Mouse (Mus musculus): ENCODE measurements around the gene Clstn1. TPM values are rescaled to one million over a fixed set of nuclear protein-coding genes. Genes with fewer than 3 reads are reported as not detected.

The Clstn1 gene
- polyA plus RNA-seq, 1 experiment from 2014 or later: 41.8 TPM

GRCm38 (mm10) chr4:149571209-149571608 is 15.1 kb upstream of the Clstn1 start:
- DNase-seq (ENCODE audit: low spot score, missing footprints) (no peak), ATAC-seq (ENCODE audit: low FRiP score) (no peak)
- H3K36me3 ChIP-seq (ENCODE audit: control insufficient read depth, insufficient read depth, low read length): no peaks in the 10 kb centered on the region
- 85% methylated on average over 5 of the region's 5 CpGs for WGBS
- H3K9me3 ChIP-seq (ENCODE audit: control insufficient read depth, low read length): no peaks in the 10 kb centered on the region
- no peak overlapping the region for H3K9ac ChIP-seq (ENCODE audit: low read length)
- H3K27ac ChIP-seq (ENCODE audit: low read depth, low read length): no peak overlapping the region
- no peak overlapping the region for H3K4me2 ChIP-seq
- H3K4me1 ChIP-seq (ENCODE audit: control insufficient read depth, insufficient read depth, low read length): peaks cover 9% of the 10 kb centered on the region
- no peaks in the 10 kb centered on the region for H3K27me3 ChIP-seq (ENCODE audit: control insufficient read depth, insufficient read depth, low read length)
- H3K4me3 ChIP-seq (ENCODE audit: low read depth, low read length): no peak overlapping the region

GRCm38 (mm10) chr4:149571651-149572149 is 14.6 kb upstream of the Clstn1 start:
- Histone ChIP-seq H3K27me3 (ENCODE audit: control insufficient read depth, insufficient read depth, low read length) (no peaks in the 10 kb centered on the region), H3K4me1 (ENCODE audit: control insufficient read depth, insufficient read depth, low read length) (peaks cover 9% of the 10 kb centered on the region), H3K4me3 (ENCODE audit: low read depth, low read length) (no peak overlapping the region), H3K9ac (ENCODE audit: low read length) (no peak overlapping the region), H3K4me2 (no peak overlapping the region), H3K27ac (ENCODE audit: low read depth, low read length) (no peak overlapping the region), H3K9me3 (ENCODE audit: control insufficient read depth, low read length) (no peaks in the 10 kb centered on the region), H3K36me3 (ENCODE audit: control insufficient read depth, insufficient read depth, low read length) (no peaks in the 10 kb centered on the region)
- WGBS: 47% methylated on average over 8 of the region's 8 CpGs
- DNase-seq (ENCODE audit: low spot score, missing footprints) (no peak), ATAC-seq (ENCODE audit: low FRiP score) (no peak)

GRCm38 (mm10) chr4:149572446-149572845 is 13.8 kb upstream of the Clstn1 start:
- ATAC-seq (ENCODE audit: low FRiP score): no peak
- no peak for DNase-seq (ENCODE audit: low spot score, missing footprints)
- 21% methylated on average over 5 of the region's 9 CpGs for WGBS

GRCm38 (mm10) chr4:149572851-149573250 is 13.4 kb upstream of the Clstn1 start:
- DNase-seq (ENCODE audit: low spot score, missing footprints) (no peak), ATAC-seq (ENCODE audit: low FRiP score) (no peak)
- Histone ChIP-seq H3K27ac (ENCODE audit: low read depth, low read length) (no peak overlapping the region), H3K9ac (ENCODE audit: low read length) (no peak overlapping the region), H3K27me3 (ENCODE audit: control insufficient read depth, insufficient read depth, low read length) (no peaks in the 10 kb centered on the region), H3K4me1 (ENCODE audit: control insufficient read depth, insufficient read depth, low read length) (peaks cover 2% of the 10 kb centered on the region), H3K9me3 (ENCODE audit: control insufficient read depth, low read length) (no peaks in the 10 kb centered on the region), H3K36me3 (ENCODE audit: control insufficient read depth, insufficient read depth, low read length) (no peaks in the 10 kb centered on the region), H3K4me2 (no peak overlapping the region), H3K4me3 (ENCODE audit: low read depth, low read length) (no peak overlapping the region)
- 54% methylated on average over 8 of the region's 8 CpGs for WGBS

More at GRCm38 (mm10) chr4:149572446-149572845, 13.8 kb upstream of the Clstn1 start:
- peaks cover 6% of the 10 kb centered on the region for H3K4me1 ChIP-seq (ENCODE audit: control insufficient read depth, insufficient read depth, low read length)
- no peak overlapping the region for H3K9ac ChIP-seq (ENCODE audit: low read length)
- no peaks in the 10 kb centered on the region for H3K9me3 ChIP-seq (ENCODE audit: control insufficient read depth, low read length)
- no peaks in the 10 kb centered on the region for H3K27me3 ChIP-seq (ENCODE audit: control insufficient read depth, insufficient read depth, low read length)
- no peak overlapping the region for H3K4me2 ChIP-seq
- no peaks in the 10 kb centered on the region for H3K36me3 ChIP-seq (ENCODE audit: control insufficient read depth, insufficient read depth, low read length)
- H3K27ac ChIP-seq (ENCODE audit: low read depth, low read length): no peak overlapping the region
- no peak overlapping the region for H3K4me3 ChIP-seq (ENCODE audit: low read depth, low read length)

- H3K27me3 ChIP-seq (ENCODE audit: control insufficient read depth, insufficient read depth, low read length): no peaks in the 10 kb centered on the region
- no peak overlapping the region for H3K4me2 ChIP-seq
- WGBS: 71% methylated on average over 14 of the region's 14 CpGs
- H3K4me3 ChIP-seq (ENCODE audit: low read depth, low read length): no peak overlapping the region
- H3K9me3 ChIP-seq (ENCODE audit: control insufficient read depth, low read length): no peaks in the 10 kb centered on the region
- no peak overlapping the region for H3K9ac ChIP-seq (ENCODE audit: low read length)
- no peaks in the 10 kb centered on the region; the same call in 1 of the 2 replicates for H3K4me1 ChIP-seq (ENCODE audit: control insufficient read depth, insufficient read depth, low read length)
- ATAC-seq (ENCODE audit: low FRiP score) (no peak), DNase-seq (ENCODE audit: low spot score, missing footprints) (no peak)
- no peak overlapping the region for H3K27ac ChIP-seq (ENCODE audit: low read depth, low read length)
- no peaks in the 10 kb centered on the region for H3K36me3 ChIP-seq (ENCODE audit: control insufficient read depth, insufficient read depth, low read length)
These were observed 11.9 kb upstream of the Clstn1 start for GRCm38 (mm10) chr4:149574391-149574821.

GRCm38 (mm10) chr4:149576061-149576460 is 10.2 kb upstream of the Clstn1 start:
- Histone ChIP-seq H3K27me3 (ENCODE audit: control insufficient read depth, insufficient read depth, low read length) (no peaks in the 10 kb centered on the region), H3K9me3 (ENCODE audit: control insufficient read depth, low read length) (no peaks in the 10 kb centered on the region), H3K4me1 (ENCODE audit: control insufficient read depth, insufficient read depth, low read length) (no peaks in the 10 kb centered on the region; the same call in 1 of the 2 replicates), H3K4me2 (no peak overlapping the region), H3K4me3 (ENCODE audit: low read depth, low read length) (no peak overlapping the region), H3K9ac (ENCODE audit: low read length) (no peak overlapping the region), H3K27ac (ENCODE audit: low read depth, low read length) (no peak overlapping the region), H3K36me3 (ENCODE audit: control insufficient read depth, insufficient read depth, low read length) (no peaks in the 10 kb centered on the region)
- ATAC-seq (ENCODE audit: low FRiP score): no peak
- no peak for DNase-seq (ENCODE audit: low spot score, missing footprints)
- 89% methylated on average over 9 of the region's 9 CpGs for WGBS

GRCm38 (mm10) chr4:149576993-149577548 is 9.2 kb upstream of the Clstn1 start:
- no peak overlapping the region for H3K9ac ChIP-seq (ENCODE audit: low read length)
- ATAC-seq (ENCODE audit: low FRiP score) (no peak), DNase-seq (ENCODE audit: low spot score, missing footprints) (no peak)
- H3K27ac ChIP-seq (ENCODE audit: low read depth, low read length): no peak overlapping the region
- WGBS: 17% methylated on average over 4 of the region's 4 CpGs
- H3K27me3 ChIP-seq (ENCODE audit: control insufficient read depth, insufficient read depth, low read length): no peaks in the 10 kb centered on the region
- no peak overlapping the region for H3K4me2 ChIP-seq
- H3K4me3 ChIP-seq (ENCODE audit: low read depth, low read length): no peak overlapping the region
- H3K4me1 ChIP-seq (ENCODE audit: control insufficient read depth, insufficient read depth, low read length): no peaks in the 10 kb centered on the region; the same call in 1 of the 2 replicates
- no peaks in the 10 kb centered on the region for H3K36me3 ChIP-seq (ENCODE audit: control insufficient read depth, insufficient read depth, low read length)
- H3K9me3 ChIP-seq (ENCODE audit: control insufficient read depth, low read length): no peaks in the 10 kb centered on the region

- Histone ChIP-seq H3K4me1 (ENCODE audit: control insufficient read depth, insufficient read depth, low read length) (no peaks in the 10 kb centered on the region; the same call in 1 of the 2 replicates), H3K4me3 (ENCODE audit: low read depth, low read length) (no peak overlapping the region), H3K27me3 (ENCODE audit: control insufficient read depth, insufficient read depth, low read length) (no peaks in the 10 kb centered on the region), H3K36me3 (ENCODE audit: control insufficient read depth, insufficient read depth, low read length) (no peaks in the 10 kb centered on the region), H3K9ac (ENCODE audit: low read length) (no peak overlapping the region), H3K9me3 (ENCODE audit: control insufficient read depth, low read length) (no peaks in the 10 kb centered on the region), H3K27ac (ENCODE audit: low read depth, low read length) (no peak overlapping the region), H3K4me2 (no peak overlapping the region)
- DNase-seq (ENCODE audit: low spot score, missing footprints) (no peak), ATAC-seq (ENCODE audit: low FRiP score) (no peak)
- 84% methylated on average over 13 of the region's 13 CpGs for WGBS
These were observed 8.1 kb upstream of the Clstn1 start for GRCm38 (mm10) chr4:149578085-149578681.

- no peak overlapping the region for H3K9ac ChIP-seq (ENCODE audit: low read length)
- H3K9me3 ChIP-seq (ENCODE audit: control insufficient read depth, low read length): no peaks in the 10 kb centered on the region
- no peaks in the 10 kb centered on the region; the same call in 1 of the 2 replicates for H3K4me1 ChIP-seq (ENCODE audit: control insufficient read depth, insufficient read depth, low read length)
- no peaks in the 10 kb centered on the region for H3K36me3 ChIP-seq (ENCODE audit: control insufficient read depth, insufficient read depth, low read length)
- DNase-seq (ENCODE audit: low spot score, missing footprints): no peak
- H3K4me3 ChIP-seq (ENCODE audit: low read depth, low read length): no peak overlapping the region
- no peaks in the 10 kb centered on the region for H3K27me3 ChIP-seq (ENCODE audit: control insufficient read depth, insufficient read depth, low read length)
- no peak overlapping the region for H3K4me2 ChIP-seq
- no peak overlapping the region for H3K27ac ChIP-seq (ENCODE audit: low read depth, low read length)
- no peak for ATAC-seq (ENCODE audit: low FRiP score)
- 53% methylated on average over 7 of the region's 7 CpGs for WGBS
These were observed 7.4 kb upstream of the Clstn1 start for GRCm38 (mm10) chr4:149578831-149579230.

Measured in midbrain, embryonic 11.5 days (tissue).